Mouse (Mus musculus) layer of hippocampus, adult 9-10 months (tissue): ENCODE measurements around the gene Mex3d.

Source experiments
- DNase-seq: peaks from one replicate; pipeline ENCODE4 v3.0.0; 2022; ENCODE audit warnings: low spot score

Mex3d gene

DNA sequence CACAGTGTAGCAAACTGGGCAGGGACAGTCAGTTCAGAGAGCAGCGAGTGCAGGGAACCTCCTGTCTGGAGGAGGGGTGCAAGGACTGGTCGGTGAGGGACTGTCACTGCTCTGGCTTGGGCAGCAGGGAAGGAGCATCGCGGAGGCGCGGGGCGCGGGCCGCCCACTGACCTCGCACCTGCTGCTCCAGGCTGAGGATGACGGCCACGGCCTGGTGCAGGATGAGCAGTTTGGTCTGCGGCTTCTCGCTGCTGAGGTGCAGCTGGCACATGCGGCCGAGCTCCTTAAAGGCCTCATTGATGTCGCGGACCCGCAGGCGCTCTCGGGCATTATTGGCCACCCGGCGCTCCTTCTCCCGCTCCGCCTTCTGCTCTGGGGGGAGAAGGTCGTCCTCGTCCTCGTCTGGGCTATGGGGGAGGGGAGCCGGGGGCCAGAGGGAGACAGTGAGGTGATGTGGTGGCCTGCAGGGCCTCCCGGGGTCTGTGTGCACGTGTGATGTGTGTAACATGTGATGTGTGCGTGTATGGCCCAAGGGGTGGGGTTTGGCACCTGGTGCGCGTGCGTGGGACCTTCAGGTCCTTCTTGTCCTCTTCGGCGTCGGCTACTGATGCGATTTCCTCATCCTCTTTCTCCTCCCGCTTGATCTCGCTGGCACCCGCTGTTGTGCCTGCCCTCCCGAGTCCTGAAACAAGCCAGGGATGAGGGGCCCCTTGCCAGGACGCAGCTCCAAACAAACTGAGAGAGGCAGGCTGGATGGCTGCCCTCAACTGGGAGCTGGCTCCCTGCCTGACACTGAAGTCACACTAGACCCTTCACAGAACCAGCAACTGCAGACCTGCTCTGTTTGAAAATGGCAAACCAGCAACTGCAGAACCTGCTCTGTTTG, 25.4 kb upstream of the Mex3d start:
- DNase-seq, result no peak

GRCm38 (mm10) chr10:80407924-80408323, 20.5 kb upstream of the Mex3d start:
- no peak for DNase-seq

- DNase-seq, result peak; percentile 76
Measured at GRCm38 (mm10) chr10:80406684-80407501, 19.4 kb upstream of the Mex3d start, which contains the start of gene Uqcr11. TSS of gene Uqcr11 (minus strand) at chr10:80406830.

DNA sequence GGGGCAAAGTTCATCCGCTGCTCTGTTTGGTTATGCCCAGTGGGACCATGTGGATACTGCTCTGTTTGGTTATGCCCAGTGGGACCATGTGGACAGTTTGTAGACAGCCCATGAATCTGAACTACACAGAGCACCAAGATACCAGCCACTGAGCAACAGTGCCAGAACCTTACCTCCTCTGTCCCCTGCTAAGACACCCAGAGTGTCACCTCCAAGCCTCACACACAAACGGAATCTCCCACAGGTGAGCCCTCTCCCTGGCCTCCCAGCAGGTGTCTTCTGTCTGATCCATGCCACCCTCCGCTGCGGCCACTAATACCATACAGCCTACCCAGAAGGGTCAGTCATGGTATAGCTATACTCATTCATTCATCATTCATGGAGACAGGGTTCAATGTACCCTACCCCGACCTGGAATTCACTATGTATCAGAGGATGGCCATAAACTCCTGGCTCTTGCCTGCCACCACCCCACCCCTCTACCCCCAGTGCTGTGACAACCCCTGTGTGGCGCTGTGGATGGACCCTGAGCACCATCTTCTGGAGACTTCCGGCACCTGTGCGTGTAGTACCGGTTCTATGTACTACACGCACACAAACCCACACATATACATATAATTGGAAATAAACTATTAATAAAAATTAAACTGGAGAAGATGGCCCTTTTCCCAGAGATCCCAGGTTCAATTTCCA, 18.2 kb upstream of the Mex3d start:
- no peak for DNase-seq

DNA sequence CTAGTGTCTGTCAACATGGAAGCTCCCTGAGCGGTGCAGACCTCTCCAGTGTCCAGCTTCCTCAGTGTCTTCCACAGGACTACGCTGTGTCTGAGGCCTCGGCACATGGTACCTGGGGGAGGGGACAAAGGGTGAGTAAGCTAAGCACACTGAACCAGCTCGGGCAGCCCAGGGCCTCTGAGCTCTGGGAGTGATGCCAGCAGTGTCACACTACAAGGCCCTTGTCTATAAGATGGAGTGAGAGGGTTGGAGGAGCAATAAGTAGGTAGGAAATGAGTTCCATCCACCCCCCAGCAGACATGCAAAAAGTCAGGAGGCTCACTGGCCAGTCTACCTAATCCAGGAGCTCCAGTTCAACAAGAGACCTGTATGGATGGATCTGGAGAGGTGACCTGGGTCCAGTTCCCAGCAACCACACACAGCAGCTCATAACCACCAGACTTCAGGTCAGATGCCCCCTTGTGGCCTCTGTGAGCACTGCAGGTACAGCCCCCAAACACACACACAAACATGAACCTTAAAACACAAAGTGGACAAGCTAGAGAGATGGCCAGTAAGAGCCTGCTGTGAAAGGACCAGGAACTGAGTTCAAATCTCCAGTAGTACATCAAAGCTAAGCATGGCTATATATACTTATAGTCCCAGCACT, 15.7 kb upstream of the Mex3d start:
- DNase-seq, result no peak

GRCm38 (mm10) chr10:80400704-80401161, 13.3 kb upstream of the Mex3d start:
- no peak for DNase-seq

- DNase-seq, result no peak
Measured at GRCm38 (mm10) chr10:80399973-80400703, 12.7 kb upstream of the Mex3d start.

GRCm38 (mm10) chr10:80399191-80399972, 11.9 kb upstream of the Mex3d start, which contains the start of gene Mbd3:
TSS of gene Mbd3 (minus strand) at chr10:80399550.
- peak; percentile 96 for DNase-seq

GRCm38 (mm10) chr10:80398719-80399190, 11.3 kb upstream of the Mex3d start:
- DNase-seq, result peak; percentile 88

DNA sequence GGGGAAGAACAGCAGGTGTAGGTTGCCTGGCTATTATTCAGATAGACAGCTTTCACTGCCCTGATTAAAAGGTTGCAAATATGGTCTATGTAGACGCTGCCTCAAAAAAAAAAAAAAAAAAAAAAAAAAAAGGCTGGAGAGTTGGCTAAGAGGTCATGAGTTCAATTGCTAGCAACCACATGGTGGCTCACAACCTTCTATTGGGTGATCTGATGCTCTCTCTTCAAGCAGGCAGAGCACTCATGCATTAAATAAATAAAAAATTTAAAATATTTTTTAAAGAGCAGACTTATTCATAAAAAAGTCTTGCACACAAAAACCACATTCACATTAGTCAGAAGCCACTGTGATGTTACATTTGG, 10.7 kb upstream of the Mex3d start:
- DNase-seq, result no peak

- DNase-seq, result no peak
Measured at GRCm38 (mm10) chr10:80397524-80398173, 10.2 kb upstream of the Mex3d start.

- DNase-seq, result no peak
Measured at GRCm38 (mm10) chr10:80396822-80397523, 9.5 kb upstream of the Mex3d start.

DNA sequence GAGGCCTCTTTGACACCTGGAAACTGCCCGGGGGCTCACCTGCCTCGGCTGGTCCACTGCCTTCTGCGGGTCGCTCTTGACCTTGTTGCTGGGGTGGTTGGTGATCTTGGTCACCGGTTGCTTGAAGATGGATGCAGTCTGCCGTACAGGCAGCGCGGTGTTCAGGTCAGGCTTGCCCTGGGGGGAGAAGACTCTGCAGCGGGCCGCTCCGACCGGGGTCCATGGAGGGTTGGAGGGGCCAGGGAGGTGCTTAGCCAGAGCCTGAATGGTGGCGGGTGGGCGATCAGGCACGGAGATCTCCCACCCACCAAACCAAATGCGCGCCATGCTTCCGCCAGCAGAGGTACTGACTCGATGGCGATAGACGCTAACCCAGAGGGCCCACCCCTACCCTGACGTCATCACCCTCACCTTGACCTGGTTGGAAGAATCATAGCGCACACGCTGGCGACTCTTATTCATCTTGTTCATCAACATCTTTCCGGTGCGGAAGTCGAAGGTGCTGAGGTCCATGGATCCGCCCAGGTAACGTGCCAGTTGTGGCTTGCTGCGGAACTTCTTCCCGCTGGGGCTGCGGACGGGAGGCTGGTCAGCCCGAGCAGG, 7.7 kb upstream of the Mex3d start:
- no peak for DNase-seq

- DNase-seq, result no peak
Measured at GRCm38 (mm10) chr10:80392687-80393086, 5.2 kb upstream of the Mex3d start.

DNA sequence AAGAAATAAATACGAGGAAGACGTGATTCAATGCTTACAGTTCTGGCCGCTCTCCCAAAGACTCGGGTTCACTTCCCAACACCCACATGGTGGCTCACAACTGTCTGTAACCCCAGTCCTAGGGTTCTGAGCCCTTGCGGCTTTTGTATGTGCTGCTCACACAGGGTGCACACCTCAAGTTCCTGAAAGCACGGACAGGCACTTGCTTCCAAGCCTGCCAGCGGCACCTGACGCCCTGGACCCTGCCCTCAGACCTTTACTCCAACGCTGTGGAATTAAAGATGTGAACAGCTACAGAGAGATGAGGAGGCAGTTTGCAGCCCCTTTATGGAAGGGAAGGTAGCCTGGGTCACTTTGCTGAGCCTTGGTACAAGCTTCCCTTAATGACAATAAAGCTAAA, 3.2 kb upstream of the Mex3d start:
- DNase-seq, result no peak

DNA sequence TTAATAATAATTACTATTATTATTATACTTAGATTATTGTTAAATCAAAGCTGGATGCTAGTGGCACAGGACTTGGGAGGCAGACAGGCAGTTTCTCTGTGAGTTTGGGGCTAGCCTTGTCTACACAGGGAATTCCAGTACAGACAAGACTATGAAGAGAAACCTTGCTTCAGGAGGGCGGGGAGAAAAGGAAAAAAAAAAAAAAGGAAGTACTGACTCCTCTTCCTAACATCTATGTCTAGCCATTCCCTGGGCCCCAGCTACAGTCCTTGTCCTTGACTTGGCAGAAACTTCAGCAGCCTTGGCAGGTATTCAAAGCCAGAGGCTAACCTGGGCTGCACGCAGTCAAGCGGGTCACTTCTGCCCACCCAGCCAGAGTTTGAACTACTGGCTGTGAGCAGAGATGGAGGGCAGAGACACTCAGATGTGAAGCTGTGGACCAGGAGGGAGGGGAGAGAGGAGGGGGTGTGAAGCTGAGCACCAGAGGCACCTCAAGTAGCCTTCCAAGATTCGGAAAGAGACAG, 1.8 kb upstream of the Mex3d start:
- DNase-seq, result no peak

GRCm38 (mm10) chr10:80388731-80389130, 1.3 kb upstream of the Mex3d start:
- no peak for DNase-seq

- no peak for DNase-seq
Measured at GRCm38 (mm10) chr10:80386735-80387471, 556 bp downstream of the Mex3d start.
